Mouse (Mus musculus): Measurements from ENCODE around the gene Myh14. TPM values are rescaled to one million over a fixed set of nuclear protein-coding genes. Genes with fewer than 3 reads are reported as not detected.

Myh14 gene
- total RNA-seq, 1 experiment = 7.0 TPM

GRCm38 (mm10) chr7:44628402-44629034 is 42.1 kb downstream of the Myh14 start:
- no peak overlapping the region for H3K27ac ChIP-seq (ENCODE audit: insufficient read depth, low read depth, low read length, poor library complexity, severe bottlenecking)
- peaks cover 3 to 24% of the 10 kb centered on the region in 2 experiments; a peak in 3 of 4 replicates for H3K4me1 ChIP-seq (ENCODE audit: control insufficient read depth in 2 of 2, insufficient read depth in 2 of 2, low read length in 2 of 2, poor library complexity in 1 of 2)
- DNase-seq (ENCODE audit: low read depth, low spot score) = no peak
- TF ChIP-seq ZNF384 (IDR thresholded peaks at IDR 0.05; ENCODE audit: low read depth, low read length) (no peak), CHD2 (IDR thresholded peaks at IDR 0.05; ENCODE audit: low read depth, low read length) (no peak), MAFK (IDR thresholded peaks at IDR 0.05; ENCODE audit: insufficient read depth, low read depth, low read length) (no peak), HCFC1 (IDR thresholded peaks at IDR 0.05; ENCODE audit: borderline replicate concordance, insufficient read depth, low read length) (no peak), ZC3H11A (IDR thresholded peaks at IDR 0.05; ENCODE audit: borderline replicate concordance, low read depth, low read length) (no peak)
- in situ Hi-C loops (cut with MboI; ENCODE audit: low sequenced_read_pairs in 2 of 2, unreplicated experiment in 2 of 2) = no loop called here
- H3K9ac ChIP-seq (ENCODE audit: insufficient read depth, low read depth, low read length, poor library complexity, severe bottlenecking) = no peak overlapping the region
- H3K4me3 ChIP-seq (ENCODE audit: insufficient read depth in 1 of 2, low read depth in 1 of 2, low read length in 2 of 2, poor library complexity in 1 of 2, severe bottlenecking in 1 of 2) = no peak overlapping the region
- H3K9me3 ChIP-seq (ENCODE audit: control insufficient read depth, insufficient read depth, low read depth, low read length) = no peaks in the 10 kb centered on the region
- H3K36me3 ChIP-seq (ENCODE audit: control insufficient read depth, insufficient read depth, low read length, poor library complexity, severe bottlenecking) = no peaks in the 10 kb centered on the region

GRCm38 (mm10) chr7:44626966-44627365 is 43.7 kb downstream of the Myh14 start:
- TF ChIP-seq HCFC1 (IDR thresholded peaks at IDR 0.05; ENCODE audit: borderline replicate concordance, insufficient read depth, low read length) = no peak
- Histone ChIP-seq H3K4me3 (ENCODE audit: insufficient read depth in 1 of 2, low read depth in 1 of 2, low read length in 2 of 2, poor library complexity in 1 of 2, severe bottlenecking in 1 of 2) (no peak overlapping the region), H3K36me3 (ENCODE audit: control insufficient read depth, insufficient read depth, low read length, poor library complexity, severe bottlenecking) (peaks cover 3% of the 10 kb centered on the region; the same call in 1 of the 2 replicates), H3K27ac (ENCODE audit: insufficient read depth, low read depth, low read length, poor library complexity, severe bottlenecking) (no peak overlapping the region), H3K4me1 (ENCODE audit: control insufficient read depth in 2 of 2, insufficient read depth in 2 of 2, low read length in 2 of 2, poor library complexity in 1 of 2) (peaks cover 3 to 18% of the 10 kb centered on the region in 2 experiments; a peak in 2 of 4 replicates), H3K9me3 (ENCODE audit: control insufficient read depth, insufficient read depth, low read depth, low read length) (no peaks in the 10 kb centered on the region), H3K9ac (ENCODE audit: insufficient read depth, low read depth, low read length, poor library complexity, severe bottlenecking) (no peak overlapping the region)
- no peak for DNase-seq (ENCODE audit: low read depth, low spot score)
- in situ Hi-C loops (cut with MboI; ENCODE audit: low sequenced_read_pairs in 2 of 2, unreplicated experiment in 2 of 2) = no loop called here

GRCm38 (mm10) chr7:44626068-44626385 is 44.6 kb downstream of the Myh14 start:
- Histone ChIP-seq H3K9ac (ENCODE audit: insufficient read depth, low read depth, low read length, poor library complexity, severe bottlenecking) (no peak overlapping the region), H3K27ac (ENCODE audit: insufficient read depth, low read depth, low read length, poor library complexity, severe bottlenecking) (no peak overlapping the region), H3K9me3 (ENCODE audit: control insufficient read depth, insufficient read depth, low read depth, low read length) (no peaks in the 10 kb centered on the region), H3K4me3 (ENCODE audit: insufficient read depth in 1 of 2, low read depth in 1 of 2, low read length in 2 of 2, poor library complexity in 1 of 2, severe bottlenecking in 1 of 2) (no peak overlapping the region), H3K4me1 (ENCODE audit: control insufficient read depth in 2 of 2, insufficient read depth in 2 of 2, low read length in 2 of 2, poor library complexity in 1 of 2) (peaks cover 3 to 15% of the 10 kb centered on the region in 2 experiments; a peak in 2 of 4 replicates), H3K36me3 (ENCODE audit: control insufficient read depth, insufficient read depth, low read length, poor library complexity, severe bottlenecking) (peaks cover 6% of the 10 kb centered on the region; the same call in 1 of the 2 replicates)
- DNase-seq (ENCODE audit: low read depth, low spot score) = no peak
- in situ Hi-C loops (cut with MboI; ENCODE audit: low sequenced_read_pairs in 2 of 2, unreplicated experiment in 2 of 2) = no loop called here
- TF ChIP-seq MAFK (IDR thresholded peaks at IDR 0.05; ENCODE audit: insufficient read depth, low read depth, low read length) (no peak), CHD2 (IDR thresholded peaks at IDR 0.05; ENCODE audit: low read depth, low read length) (no peak), ZNF384 (IDR thresholded peaks at IDR 0.05; ENCODE audit: low read depth, low read length) (no peak), HCFC1 (IDR thresholded peaks at IDR 0.05; ENCODE audit: borderline replicate concordance, insufficient read depth, low read length) (no peak), ZC3H11A (IDR thresholded peaks at IDR 0.05; ENCODE audit: borderline replicate concordance, low read depth, low read length) (no peak)

- in situ Hi-C loops (cut with MboI; ENCODE audit: low sequenced_read_pairs in 2 of 2, unreplicated experiment in 2 of 2) = no loop called here
- Histone ChIP-seq H3K27ac (ENCODE audit: insufficient read depth, low read depth, low read length, poor library complexity, severe bottlenecking) (no peak overlapping the region), H3K9me3 (ENCODE audit: control insufficient read depth, insufficient read depth, low read depth, low read length) (no peaks in the 10 kb centered on the region), H3K4me3 (ENCODE audit: insufficient read depth in 1 of 2, low read depth in 1 of 2, low read length in 2 of 2, poor library complexity in 1 of 2, severe bottlenecking in 1 of 2) (no peak overlapping the region), H3K4me1 (ENCODE audit: control insufficient read depth in 2 of 2, insufficient read depth in 2 of 2, low read length in 2 of 2, poor library complexity in 1 of 2) (peaks cover 3 to 12% of the 10 kb centered on the region in 2 experiments; a peak in 2 of 4 replicates), H3K9ac (ENCODE audit: insufficient read depth, low read depth, low read length, poor library complexity, severe bottlenecking) (no peak overlapping the region), H3K36me3 (ENCODE audit: control insufficient read depth, insufficient read depth, low read length, poor library complexity, severe bottlenecking) (peaks cover 6% of the 10 kb centered on the region; the same call in 1 of the 2 replicates)
- TF ChIP-seq CHD2 (IDR thresholded peaks at IDR 0.05; ENCODE audit: low read depth, low read length) (no peak), MAFK (IDR thresholded peaks at IDR 0.05; ENCODE audit: insufficient read depth, low read depth, low read length) (no peak), ZNF384 (IDR thresholded peaks at IDR 0.05; ENCODE audit: low read depth, low read length) (no peak), HCFC1 (IDR thresholded peaks at IDR 0.05; ENCODE audit: borderline replicate concordance, insufficient read depth, low read length) (no peak), ZC3H11A (IDR thresholded peaks at IDR 0.05; ENCODE audit: borderline replicate concordance, low read depth, low read length) (no peak)
- DNase-seq (ENCODE audit: low read depth, low spot score) = no peak
Observed at GRCm38 (mm10) chr7:44625241-44626067, 45.2 kb downstream of the Myh14 start.
